Mouse (Mus musculus): Measurements from ENCODE around the gene Cdk2ap1. TPM values are rescaled to one million over a fixed set of nuclear protein-coding genes. Genes with fewer than 3 reads are reported as not detected.
"Not testable (repeated sequence)": the region's sequence is repeated elsewhere in the genome, so short reads cannot be mapped to it uniquely, and the experiment has no call there.

Cdk2ap1 gene
- polyA plus RNA-seq, 1 experiment = 125 TPM

GRCm38 (mm10) chr5:124334392-124334791 is 28.5 kb downstream of the Cdk2ap1 start:
- no peak for TF ChIP-seq GATA1 (IDR thresholded peaks at IDR 0.05; ENCODE audit: borderline replicate concordance, low read length)
- no peaks in the 10 kb centered on the region for H3K9me3 ChIP-seq
- H3K4me3 ChIP-seq (replicated peaks) = no peak overlapping the region
- peaks cover 55% of the 10 kb centered on the region for H3K36me3 ChIP-seq (replicated peaks; ENCODE audit: low read length)
- no peaks in the 10 kb centered on the region for H3K27me3 ChIP-seq (replicated peaks)
- H3K4me1 ChIP-seq = peaks cover 38% of the 10 kb centered on the region

DNA sequence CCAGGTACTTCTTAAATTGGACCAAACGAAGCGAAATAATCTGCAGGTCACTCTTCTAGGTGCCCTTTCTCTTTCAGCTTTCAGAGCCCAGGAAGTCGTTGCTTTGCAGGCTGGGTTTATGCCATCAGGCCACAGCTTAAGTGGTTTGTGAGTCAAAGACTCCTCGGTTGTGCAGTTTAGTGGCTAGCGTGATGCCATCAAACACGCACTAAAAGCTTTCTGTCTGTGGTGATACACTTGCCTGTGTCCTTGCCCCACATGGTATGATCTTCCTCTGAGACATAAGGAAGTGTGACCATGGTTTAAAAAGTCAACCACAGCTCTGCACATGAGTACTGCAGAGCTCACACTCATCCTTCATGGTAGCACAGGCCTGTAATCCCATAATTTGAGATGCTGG is 32.8 kb downstream of the Cdk2ap1 start:
- TF ChIP-seq FLI1 (IDR thresholded peaks at IDR 0.05; ENCODE audit: low read length) (no peak), GATA1 (IDR thresholded peaks at IDR 0.05; ENCODE audit: borderline replicate concordance, low read length) (no peak)
- H3K4me3 ChIP-seq (replicated peaks) = no peak overlapping the region
- H3K27me3 ChIP-seq (replicated peaks) = no peaks in the 10 kb centered on the region
- H3K9me3 ChIP-seq = no peaks in the 10 kb centered on the region
- peaks cover 52% of the 10 kb centered on the region for H3K4me1 ChIP-seq
- peaks cover 17% of the 10 kb centered on the region for H3K36me3 ChIP-seq (replicated peaks; ENCODE audit: low read length)

GRCm38 (mm10) chr5:124327510-124328364 is 35.1 kb downstream of the Cdk2ap1 start, which contains the start of the genes Mphosph9 and 2810006K23Rik:
Gene Mphosph9 (minus strand): TSS chr5:124327972.
Gene 2810006K23Rik (plus strand): TSS chr5:124328089.
- TF ChIP-seq GATA1 (IDR thresholded peaks at IDR 0.05; ENCODE audit: borderline replicate concordance, low read length) = no peak
- no peak for TF ChIP-seq FLI1 (IDR thresholded peaks at IDR 0.05; ENCODE audit: low read length)
- peaks cover 18% of the 10 kb centered on the region for H3K36me3 ChIP-seq (replicated peaks; ENCODE audit: low read length)
- H3K9me3 ChIP-seq = no peaks in the 10 kb centered on the region
- H3K4me3 ChIP-seq (replicated peaks) = peak within 1 kb of the TSS; percentile 98
- H3K4me1 ChIP-seq = peaks cover 38% of the 10 kb centered on the region
- no peaks in the 10 kb centered on the region for H3K27me3 ChIP-seq (replicated peaks)

- peak overlapping the region; percentile 98 for H3K4me3 ChIP-seq (replicated peaks)
- H3K27me3 ChIP-seq (replicated peaks) = no peaks in the 10 kb centered on the region
- H3K36me3 ChIP-seq (replicated peaks; ENCODE audit: low read length) = peaks cover 12% of the 10 kb centered on the region
- TF ChIP-seq FLI1 (IDR thresholded peaks at IDR 0.05; ENCODE audit: low read length) (no peak), GATA1 (IDR thresholded peaks at IDR 0.05; ENCODE audit: borderline replicate concordance, low read length) (no peak)
- H3K4me1 ChIP-seq = peaks cover 38% of the 10 kb centered on the region
- no peaks in the 10 kb centered on the region for H3K9me3 ChIP-seq
These were observed 36.1 kb downstream of the Cdk2ap1 start for GRCm38 (mm10) chr5:124326829-124327228.

- no peaks in the 10 kb centered on the region for H3K27me3 ChIP-seq (replicated peaks)
- TF ChIP-seq FLI1 (IDR thresholded peaks at IDR 0.05; ENCODE audit: low read length) = no peak
- no peak for TF ChIP-seq GATA1 (IDR thresholded peaks at IDR 0.05; ENCODE audit: borderline replicate concordance, low read length)
- H3K4me1 ChIP-seq = 0 out of 2 replicates have a peak, but pooled peaks cover 4% of the 10 kb centered on the region
- H3K36me3 ChIP-seq (replicated peaks; ENCODE audit: low read length) = peaks cover 77% of the 10 kb centered on the region
- H3K4me3 ChIP-seq (replicated peaks) = no peak overlapping the region
- H3K9me3 ChIP-seq = peaks cover 1% of the 10 kb centered on the region; the same call in 1 of the 2 replicates
These were observed 45.2 kb downstream of the Cdk2ap1 start for GRCm38 (mm10) chr5:124317648-124318047.

GRCm38 (mm10) chr5:124315941-124316340 is 46.9 kb downstream of the Cdk2ap1 start:
- Histone ChIP-seq H3K9me3 (peaks cover 8% of the 10 kb centered on the region), H3K4me3 (replicated peaks) (no peak overlapping the region), H3K36me3 (replicated peaks; ENCODE audit: low read length) (peaks cover 86% of the 10 kb centered on the region), H3K27me3 (replicated peaks) (no peaks in the 10 kb centered on the region), H3K4me1 (0 out of 2 replicates have a peak, but pooled peaks cover 1% of the 10 kb centered on the region)
- TF ChIP-seq GATA1 (IDR thresholded peaks at IDR 0.05; ENCODE audit: borderline replicate concordance, low read length) (no peak), FLI1 (IDR thresholded peaks at IDR 0.05; ENCODE audit: low read length) (no peak)

DNA sequence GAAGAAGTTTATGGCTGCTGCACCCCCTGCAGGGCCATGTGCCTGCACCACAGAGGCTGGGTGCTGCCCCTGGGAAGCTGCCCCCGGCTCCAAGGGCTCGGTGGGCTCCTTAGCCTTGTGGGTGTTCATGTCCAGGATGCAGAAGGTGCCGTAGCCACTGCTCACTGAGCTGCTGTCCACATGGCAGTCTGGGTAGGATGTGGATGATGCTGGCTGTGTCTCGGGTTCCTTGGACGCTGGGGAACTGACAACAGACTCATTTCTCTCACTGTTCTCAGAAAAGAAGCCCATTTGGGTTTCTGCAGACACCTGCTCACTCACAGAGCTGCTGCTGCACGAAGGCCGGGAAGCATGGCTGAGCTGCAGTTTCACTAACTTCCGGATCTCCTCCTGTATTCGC is 47.4 kb downstream of the Cdk2ap1 start:
- Histone ChIP-seq H3K36me3 (replicated peaks; ENCODE audit: low read length) (peaks cover 86% of the 10 kb centered on the region), H3K4me1 (0 out of 2 replicates have a peak, but pooled peaks cover 3% of the 10 kb centered on the region), H3K27me3 (replicated peaks) (no peaks in the 10 kb centered on the region), H3K9me3 (peaks cover 8% of the 10 kb centered on the region), H3K4me3 (replicated peaks) (no peak overlapping the region)
- TF ChIP-seq FLI1 (IDR thresholded peaks at IDR 0.05; ENCODE audit: low read length) (no peak), GATA1 (IDR thresholded peaks at IDR 0.05; ENCODE audit: borderline replicate concordance, low read length) (no peak)

DNA sequence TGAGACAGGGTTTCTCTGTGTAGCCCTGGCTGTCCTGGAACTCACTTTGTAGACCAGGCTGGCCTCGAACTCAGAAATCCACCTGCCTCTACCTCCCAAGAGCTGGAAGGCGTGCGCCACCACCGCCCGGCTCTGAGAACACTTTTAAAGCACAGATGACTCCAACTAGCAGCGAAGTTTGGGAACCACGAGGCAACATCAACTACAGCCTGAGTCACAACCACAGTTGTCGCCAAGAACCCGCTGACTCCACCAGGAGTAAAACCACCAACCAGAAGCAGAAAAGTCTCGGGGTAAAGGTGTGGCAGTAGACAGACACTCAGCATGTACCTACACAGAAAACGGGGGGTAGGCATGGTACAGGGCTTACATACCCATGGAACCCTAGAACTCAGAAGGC is 52.8 kb downstream of the Cdk2ap1 start:
- no peak overlapping the region for H3K4me3 ChIP-seq (replicated peaks)
- peaks cover 8% of the 10 kb centered on the region for H3K9me3 ChIP-seq
- peaks cover 23% of the 10 kb centered on the region for H3K4me1 ChIP-seq
- no peaks in the 10 kb centered on the region for H3K27me3 ChIP-seq (replicated peaks)
- peaks cover 83% of the 10 kb centered on the region for H3K36me3 ChIP-seq (replicated peaks; ENCODE audit: low read length)
- no peak for TF ChIP-seq GATA1 (IDR thresholded peaks at IDR 0.05; ENCODE audit: borderline replicate concordance, low read length)
- TF ChIP-seq FLI1 (IDR thresholded peaks at IDR 0.05; ENCODE audit: low read length) = no peak

- TF ChIP-seq FLI1 (IDR thresholded peaks at IDR 0.05; ENCODE audit: low read length) (no peak), GATA1 (IDR thresholded peaks at IDR 0.05; ENCODE audit: borderline replicate concordance, low read length) (no peak)
- Histone ChIP-seq H3K4me3 (replicated peaks) (no peak overlapping the region), H3K27me3 (replicated peaks) (no peaks in the 10 kb centered on the region), H3K9me3 (peaks cover 8% of the 10 kb centered on the region), H3K36me3 (replicated peaks; ENCODE audit: low read length) (peaks cover 79% of the 10 kb centered on the region), H3K4me1 (peaks cover 23% of the 10 kb centered on the region)
These were observed 53.7 kb downstream of the Cdk2ap1 start for GRCm38 (mm10) chr5:124309155-124309554.

- not testable (repeated sequence) for H3K27me3 ChIP-seq (replicated peaks); H3K4me3 ChIP-seq (replicated peaks); H3K9me3 ChIP-seq
- Histone ChIP-seq H3K36me3 (replicated peaks; ENCODE audit: low read length) (peaks cover 71% of the 10 kb centered on the region), H3K4me1 (peaks cover 18% of the 10 kb centered on the region)
These were observed 60.0 kb downstream of the Cdk2ap1 start for GRCm38 (mm10) chr5:124302853-124303252.
